ENCODE assay signal across 29 mouse cellular contexts in the genomic region with DNA sequence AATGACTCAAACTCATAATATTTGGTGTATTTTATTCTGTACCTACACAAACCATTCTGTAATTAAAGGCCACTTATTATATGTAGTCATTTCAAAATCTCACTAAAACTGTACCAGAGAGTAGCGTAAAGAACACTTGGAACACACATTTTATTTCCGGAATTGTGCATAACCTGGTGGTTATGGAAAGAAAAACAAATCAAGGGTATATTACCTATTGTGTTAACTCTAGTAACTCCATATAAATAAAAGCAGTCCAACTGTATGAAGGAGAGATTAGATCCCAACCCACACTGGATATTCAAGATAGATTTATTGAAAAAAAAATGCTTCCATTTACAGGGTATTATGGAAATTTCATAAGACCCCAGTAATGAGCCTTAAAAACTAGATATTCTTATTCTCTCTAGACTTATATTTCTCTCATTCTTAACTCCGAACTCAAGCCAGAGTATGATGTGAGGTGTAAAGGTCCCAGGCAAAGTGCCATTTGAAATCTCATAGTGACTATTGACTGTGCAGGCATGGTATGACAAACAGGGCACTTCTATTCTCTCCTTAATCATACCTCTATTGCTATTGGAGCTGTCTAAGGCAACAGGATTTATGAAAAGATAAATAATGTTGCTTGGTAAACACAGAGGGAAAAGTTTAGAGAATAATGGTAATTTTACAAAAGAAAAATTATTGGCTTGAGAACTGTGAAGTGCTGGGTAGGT. TPM values are rescaled to one million over a fixed set of nuclear protein-coding genes. Genes with fewer than 3 reads are reported as not detected.
DNase-seq lines count a peak whose midpoint lies in the region; ATAC-seq and TF ChIP-seq lines count a peak whose summit lies in the region.
"Had no signal": no experiment of that assay in that cellular context is flagged by ENCODE, and none has a peak within 500 bp of the region (broad histone marks: within the 10 kb centered on the region; RNA-seq: fewer than 3 reads in every experiment).

No protein-coding gene starts in this region.

- H3K4me1 ChIP-seq in stomach, embryonic 14.5 days (ENCODE audit: control insufficient read depth, insufficient read depth, low read length), result no peaks in the 10 kb centered on the region
- H3K4me1 ChIP-seq in stomach, postnatal 0 days (replicated peaks; ENCODE audit: control insufficient read depth, insufficient read depth), result no peaks in the 10 kb centered on the region
- H3K4me1 ChIP-seq in intestine, embryonic 16.5 days (ENCODE audit: control insufficient read depth, insufficient read depth, low read length), result no peaks in the 10 kb centered on the region
- peaks cover 33% of the 10 kb centered on the region for H3K4me1 ChIP-seq in liver, embryonic 15.5 days (replicated peaks)
- no peaks in the 10 kb centered on the region for H3K4me1 ChIP-seq in midbrain, embryonic 15.5 days
- H3K4me1 ChIP-seq: forebrain, embryonic 10.5 days; heart, embryonic 13.5 days; limb, embryonic 12.5 days; midbrain, embryonic 10.5 days; neural tube, embryonic 15.5 days had no signal

- no peaks in the 10 kb centered on the region for H3K27me3 ChIP-seq in stomach, embryonic 14.5 days (ENCODE audit: control insufficient read depth, insufficient read depth, low read length)
- no peaks in the 10 kb centered on the region for H3K27me3 ChIP-seq in stomach, postnatal 0 days (ENCODE audit: control insufficient read depth, insufficient read depth, low read length)
- no peaks in the 10 kb centered on the region for H3K27me3 ChIP-seq in intestine, embryonic 16.5 days (replicated peaks; ENCODE audit: control insufficient read depth, insufficient read depth, low read length)
- no peaks in the 10 kb centered on the region for H3K27me3 ChIP-seq in liver, embryonic 15.5 days
- no peaks in the 10 kb centered on the region for H3K27me3 ChIP-seq in midbrain, embryonic 15.5 days (replicated peaks)
- H3K27me3 ChIP-seq: heart, embryonic 13.5 days; limb, embryonic 12.5 days; neural tube, embryonic 15.5 days had no signal

- H3K9ac ChIP-seq in stomach, embryonic 14.5 days (replicated peaks; ENCODE audit: low read depth, low read length), result no peak overlapping the region
- no peak overlapping the region for H3K9ac ChIP-seq in stomach, postnatal 0 days (ENCODE audit: low read length)
- H3K9ac ChIP-seq in intestine, embryonic 16.5 days (ENCODE audit: low read depth, low read length), result no peak overlapping the region
- H3K9ac ChIP-seq in liver, embryonic 15.5 days, result no peak overlapping the region
- H3K9ac ChIP-seq in midbrain, embryonic 15.5 days, result no peak overlapping the region
- H3K9ac ChIP-seq: heart, embryonic 13.5 days; limb, embryonic 12.5 days; neural tube, embryonic 15.5 days had no signal

- no peak overlapping the region for H3K4me3 ChIP-seq in stomach, embryonic 14.5 days (ENCODE audit: low read depth, low read length)
- H3K4me3 ChIP-seq in stomach, postnatal 0 days (ENCODE audit: low read depth, low read length), result no peak overlapping the region
- no peak overlapping the region for H3K4me3 ChIP-seq in intestine, embryonic 16.5 days (ENCODE audit: low read length)
- H3K4me3 ChIP-seq in liver, embryonic 15.5 days (replicated peaks), result peak overlapping the region; percentile 55
- H3K4me3 ChIP-seq in midbrain, embryonic 15.5 days, result no peak overlapping the region
- H3K4me3 ChIP-seq: forebrain, embryonic 10.5 days; heart, embryonic 13.5 days; limb, embryonic 12.5 days; midbrain, embryonic 10.5 days; neural tube, embryonic 15.5 days had no signal

- H3K4me2 ChIP-seq in stomach, embryonic 14.5 days (replicated peaks; ENCODE audit: low read depth, low read length), result no peak overlapping the region
- H3K4me2 ChIP-seq in stomach, postnatal 0 days (replicated peaks; ENCODE audit: low read depth), result no peak overlapping the region
- no peak overlapping the region for H3K4me2 ChIP-seq in intestine, embryonic 16.5 days (ENCODE audit: low read depth, low read length)
- peak overlapping the region; percentile 64 for H3K4me2 ChIP-seq in liver, embryonic 15.5 days
- no peak overlapping the region for H3K4me2 ChIP-seq in midbrain, embryonic 15.5 days
- H3K4me2 ChIP-seq: heart, embryonic 13.5 days; limb, embryonic 12.5 days; neural tube, embryonic 15.5 days had no signal

- no peak for TF ChIP-seq CTCF in stomach, postnatal 0 days (IDR thresholded peaks at IDR 0.05; ENCODE audit: low read depth)

- 92% methylated on average over 3 of the region's 3 CpGs for WGBS in stomach, embryonic 14.5 days
- WGBS in stomach, postnatal 0 days, result 89% methylated on average over 3 of the region's 3 CpGs
- 87% methylated on average over 3 of the region's 3 CpGs for WGBS in intestine, embryonic 16.5 days
- WGBS in liver, embryonic 15.5 days (ENCODE audit: insufficient replicate concordance), result 66% methylated on average over 3 of the region's 3 CpGs
- 90% methylated on average over 3 of the region's 3 CpGs for WGBS in midbrain, embryonic 15.5 days

- no peak for DNase-seq in stomach, postnatal 0 days (ENCODE audit: low spot score)
- no peak for DNase-seq in adrenal gland, adult (ENCODE audit: inconsistent age in 2 of 2, low spot score in 1 of 2)
- no peak for DNase-seq in spleen, adult 12 weeks (ENCODE audit: low spot score)
- DNase-seq: adrenal gland, adult 8-10 months; cerebellum, adult 2 months; cerebellum, postnatal 25 days; gastrocnemius, postnatal 10 days; heart, adult 11 months; heart, postnatal 14 days; kidney, adult 18-20 months; kidney, postnatal 10 days; thymus, postnatal 25 days had no signal

- H3K27ac ChIP-seq in stomach, embryonic 14.5 days (ENCODE audit: low read length), result no peak overlapping the region
- no peak overlapping the region for H3K27ac ChIP-seq in stomach, postnatal 0 days (replicated peaks)
- H3K27ac ChIP-seq in intestine, embryonic 16.5 days (ENCODE audit: low read length), result no peak overlapping the region
- peak overlapping the region; percentile 98 for H3K27ac ChIP-seq in liver, embryonic 15.5 days (replicated peaks)
- H3K27ac ChIP-seq in midbrain, embryonic 15.5 days, result no peak overlapping the region
- H3K27ac ChIP-seq: forebrain, embryonic 10.5 days; heart, embryonic 13.5 days; hindbrain, postnatal 0 days; limb, embryonic 12.5 days; macrophage; midbrain, embryonic 10.5 days; neural tube, embryonic 15.5 days had no signal

- H3K36me3 ChIP-seq in stomach, embryonic 14.5 days (ENCODE audit: control insufficient read depth, insufficient read depth, low read length), result no peaks in the 10 kb centered on the region
- no peaks in the 10 kb centered on the region for H3K36me3 ChIP-seq in stomach, postnatal 0 days (ENCODE audit: control insufficient read depth, insufficient read depth, low read length)
- no peaks in the 10 kb centered on the region for H3K36me3 ChIP-seq in intestine, embryonic 16.5 days (ENCODE audit: control insufficient read depth, insufficient read depth, low read length)
- H3K36me3 ChIP-seq in liver, embryonic 15.5 days (replicated peaks), result no peaks in the 10 kb centered on the region
- H3K36me3 ChIP-seq in midbrain, embryonic 15.5 days (replicated peaks), result no peaks in the 10 kb centered on the region
- H3K36me3 ChIP-seq: forebrain, embryonic 10.5 days; heart, embryonic 13.5 days; limb, embryonic 12.5 days; midbrain, embryonic 10.5 days; neural tube, embryonic 15.5 days had no signal

- no peak for TF ChIP-seq EP300 in stomach, postnatal 0 days (optimal IDR thresholded peaks at IDR 0.05)

- H3K9me3 ChIP-seq in stomach, embryonic 14.5 days (ENCODE audit: control insufficient read depth, low read depth, low read length), result no peaks in the 10 kb centered on the region
- no peaks in the 10 kb centered on the region for H3K9me3 ChIP-seq in stomach, postnatal 0 days (ENCODE audit: control insufficient read depth, low read length)
- H3K9me3 ChIP-seq in intestine, embryonic 16.5 days (ENCODE audit: control insufficient read depth, low read length), result no peaks in the 10 kb centered on the region
- H3K9me3 ChIP-seq in liver, embryonic 15.5 days (replicated peaks), result no peaks in the 10 kb centered on the region
- H3K9me3 ChIP-seq in midbrain, embryonic 15.5 days, result no peaks in the 10 kb centered on the region
- H3K9me3 ChIP-seq: forebrain, embryonic 10.5 days; heart, embryonic 13.5 days; limb, embryonic 12.5 days; midbrain, embryonic 10.5 days; neural tube, embryonic 15.5 days had no signal

- ATAC-seq in stomach, embryonic 14.5 days (ENCODE audit: insufficient number of reproducible peaks, insufficient read depth, low FRiP score, low read depth), result peak; percentile 85; the same call in 1 of the 2 replicates
- ATAC-seq in stomach, postnatal 0 days (ENCODE audit: low FRiP score, low TSS enrichment), result no peak
- peak; percentile 84 for ATAC-seq in intestine, embryonic 16.5 days
- peak; percentile 80 for ATAC-seq in liver, embryonic 15.5 days (ENCODE audit: insufficient read depth)
- no peak for ATAC-seq in midbrain, embryonic 15.5 days (replicated peaks)
- ATAC-seq: forebrain, embryonic 16.5 days; hindbrain, postnatal 0 days had no signal

RNA-seq across cellular contexts. Expression of gene Hbb-bs, which starts 2.2 kb away (rescaled TPM):
- 3,670 and 3,888 TPM in 2 replicates for polyA plus RNA-seq in stomach, embryonic 14.5 days (2014; fragmentation: Nextera tagmentation; extraction: Ambion mirVana)
- 597 and 747 TPM in 2 replicates for polyA plus RNA-seq in stomach, postnatal 0 days (2015; fragmentation: Nextera tagmentation; extraction: Ambion mirVana)
- 6,207 and 7,496 TPM in 2 replicates for polyA plus RNA-seq in intestine, embryonic 16.5 days (2015; fragmentation: Nextera tagmentation; extraction: Ambion mirVana)
- 116,188 and 122,775 TPM in 2 replicates for polyA plus RNA-seq in liver, embryonic 15.5 days (2015; fragmentation: Nextera tagmentation; extraction: Ambion mirVana)
- 4,007 and 5,156 TPM in 2 replicates for polyA plus RNA-seq in midbrain, embryonic 15.5 days (2015; fragmentation: Nextera tagmentation; extraction: Ambion mirVana)
- polyA plus RNA-seq: C2C12, macrophage had no signal

RNA-seq across cellular contexts. Expression of gene Hbb-bt, which starts 11.9 kb away (rescaled TPM):
- polyA plus RNA-seq in stomach, embryonic 14.5 days (2014; fragmentation: Nextera tagmentation; extraction: Ambion mirVana), result 1,564 and 1,619 TPM in 2 replicates
- 137 and 177 TPM in 2 replicates for polyA plus RNA-seq in stomach, postnatal 0 days (2015; fragmentation: Nextera tagmentation; extraction: Ambion mirVana)
- polyA plus RNA-seq in intestine, embryonic 16.5 days (2015; fragmentation: Nextera tagmentation; extraction: Ambion mirVana), result 1,955 and 2,476 TPM in 2 replicates
- 48,050 and 52,773 TPM in 2 replicates for polyA plus RNA-seq in liver, embryonic 15.5 days (2015; fragmentation: Nextera tagmentation; extraction: Ambion mirVana)
- 1,363 and 1,680 TPM in 2 replicates for polyA plus RNA-seq in midbrain, embryonic 15.5 days (2015; fragmentation: Nextera tagmentation; extraction: Ambion mirVana)
- polyA plus RNA-seq: C2C12, macrophage had no signal

RNA-seq across cellular contexts. Expression of gene Hbb-bh2, which starts 14.6 kb away (rescaled TPM):
- polyA plus RNA-seq in stomach, embryonic 14.5 days (2014; fragmentation: Nextera tagmentation; extraction: Ambion mirVana), result not detected in 2 replicates
- polyA plus RNA-seq in stomach, postnatal 0 days (2015; fragmentation: Nextera tagmentation; extraction: Ambion mirVana), result not detected in 2 replicates
- not detected in 2 replicates for polyA plus RNA-seq in intestine, embryonic 16.5 days (2015; fragmentation: Nextera tagmentation; extraction: Ambion mirVana)
- not detected in 2 replicates for polyA plus RNA-seq in liver, embryonic 15.5 days (2015; fragmentation: Nextera tagmentation; extraction: Ambion mirVana)
- polyA plus RNA-seq in midbrain, embryonic 15.5 days (2015; fragmentation: Nextera tagmentation; extraction: Ambion mirVana), result not detected in 2 replicates
- polyA plus RNA-seq: C2C12; cerebellum, adult 2 months; embryonic facial prominence, embryonic 14.5 days; forebrain, embryonic 16.5 days; heart, embryonic 13.5 days; hindbrain, embryonic 11.5 days; hindbrain, postnatal 0 days; limb, embryonic 12.5 days; lung, embryonic 16.5 days; macrophage; midbrain, postnatal 0 days; neural tube, embryonic 15.5 days had no signal

RNA-seq across cellular contexts. Expression of gene Hbb-bh1, which starts 17.3 kb away (rescaled TPM):
- 2.9 and 6.2 TPM in 2 replicates for polyA plus RNA-seq in stomach, embryonic 14.5 days (2014; fragmentation: Nextera tagmentation; extraction: Ambion mirVana)
- not detected in 2 replicates for polyA plus RNA-seq in stomach, postnatal 0 days (2015; fragmentation: Nextera tagmentation; extraction: Ambion mirVana)
- polyA plus RNA-seq in intestine, embryonic 16.5 days (2015; fragmentation: Nextera tagmentation; extraction: Ambion mirVana), result 0.64 and 1.2 TPM in 2 replicates
- polyA plus RNA-seq in liver, embryonic 15.5 days (2015; fragmentation: Nextera tagmentation; extraction: Ambion mirVana), result 44.8 and 64.6 TPM in 2 replicates
- 1.8 and 2.5 TPM in 2 replicates for polyA plus RNA-seq in midbrain, embryonic 15.5 days (2015; fragmentation: Nextera tagmentation; extraction: Ambion mirVana)
- polyA plus RNA-seq: C2C12; forebrain, embryonic 16.5 days; hindbrain, postnatal 0 days; macrophage; midbrain, postnatal 0 days had no signal

RNA-seq across cellular contexts. Expression of gene Hbb-y, which starts 27.3 kb away (rescaled TPM):
- polyA plus RNA-seq in stomach, embryonic 14.5 days (2014; fragmentation: Nextera tagmentation; extraction: Ambion mirVana), result 616 and 882 TPM in 2 replicates
- polyA plus RNA-seq in stomach, postnatal 0 days (2015; fragmentation: Nextera tagmentation; extraction: Ambion mirVana), result not detected in 2 replicates
- 30.0 and 42.2 TPM in 2 replicates for polyA plus RNA-seq in intestine, embryonic 16.5 days (2015; fragmentation: Nextera tagmentation; extraction: Ambion mirVana)
- polyA plus RNA-seq in liver, embryonic 15.5 days (2015; fragmentation: Nextera tagmentation; extraction: Ambion mirVana), result 304 and 542 TPM in 2 replicates
- 155 and 221 TPM in 2 replicates for polyA plus RNA-seq in midbrain, embryonic 15.5 days (2015; fragmentation: Nextera tagmentation; extraction: Ambion mirVana)
- polyA plus RNA-seq: C2C12, macrophage had no signal

Comparison
In these comparisons a context has a peak if more than half of its experiments do, and no peak if none do; other contexts are left out.
1. ATAC-seq: peak in stomach, embryonic 14.5 days (single experiment), intestine, embryonic 16.5 days (single experiment) and liver, embryonic 15.5 days (single experiment); none in stomach, postnatal 0 days (single experiment) and midbrain, embryonic 15.5 days (single experiment).
2. RNA of gene Hbb-bs, which starts 2.2 kb away (polyA plus RNA-seq): 116,188 to 122,775 TPM in liver, embryonic 15.5 days; 6,207 to 7,496 TPM in intestine, embryonic 16.5 days, 4,007 to 5,156 TPM in midbrain, embryonic 15.5 days, 3,670 to 3,888 TPM in stomach, embryonic 14.5 days and 597 to 747 TPM in stomach, postnatal 0 days; every median in the first group is over 10 times any median in the second.
3. RNA of gene Hbb-bt, which starts 11.9 kb away (polyA plus RNA-seq): 48,050 to 52,773 TPM in liver, embryonic 15.5 days; 1,955 to 2,476 TPM in intestine, embryonic 16.5 days, 1,564 to 1,619 TPM in stomach, embryonic 14.5 days, 1,363 to 1,680 TPM in midbrain, embryonic 15.5 days and 137 to 177 TPM in stomach, postnatal 0 days; every median in the first group is over 10 times any median in the second.